Mouse (Mus musculus) stomach, postnatal 0 days (tissue): ENCODE data around the gene Pef1. TPM values are rescaled to one million over a fixed set of nuclear protein-coding genes. Genes with fewer than 3 reads are reported as not detected.
A peak's percentile ranks its signal among the peaks of the same experiment; 100 is the strongest.

Experiments used
- ATAC-seq: fragments of 200-750 bp; cut with Nextera tagmentation; 2 replicates; pipeline ENCODE4 v1.8.0; 2017; ENCODE audit not compliant: low FRiP score, low TSS enrichment
- DNase-seq: peaks from one replicate; pipeline ENCODE4 v3.0.0-alpha.2; 2016; ENCODE audit warnings: low spot score
- H3K27ac ChIP-seq: fragments of 300-500 bp; sonication (generic); replicated peaks from 2 replicates; pipeline ENCODE4 v1.5.1; 2014; ENCODE audit warnings: mild to moderate bottlenecking, control low read depth
- H3K27me3 ChIP-seq: fragments of 300-500 bp; sonication (generic); 2 replicates; pipeline ENCODE4 v1.6.1; 2014; ENCODE audit warnings: low read length; ENCODE audit not compliant: control insufficient read depth, insufficient read depth
- H3K36me3 ChIP-seq: fragments of 300-500 bp; sonication (generic); 2 replicates; pipeline ENCODE4 v1.6.1; 2014; ENCODE audit warnings: low read length, mixed read lengths; ENCODE audit not compliant: control insufficient read depth, insufficient read depth
- H3K4me1 ChIP-seq: fragments of 300-500 bp; sonication (generic); replicated peaks from 2 replicates; pipeline ENCODE4 v1.6.1; 2014; ENCODE audit warnings: antibody characterized with exemption; ENCODE audit not compliant: control insufficient read depth, insufficient read depth
- H3K4me2 ChIP-seq: fragments of 300-500 bp; sonication (generic); replicated peaks from 2 replicates; pipeline ENCODE4 v1.6.1; 2014; ENCODE audit warnings: low read depth, mild to moderate bottlenecking, control low read depth, moderate library complexity
- H3K4me3 ChIP-seq: fragments of 300-500 bp; sonication (generic); 2 replicates; pipeline ENCODE4 v1.5.1; 2014; ENCODE audit warnings: low read depth, low read length, control low read depth
- H3K9ac ChIP-seq: fragments of 300-500 bp; sonication (generic); 2 replicates; pipeline ENCODE4 v1.6.1; 2014; ENCODE audit warnings: mild to moderate bottlenecking, low read length, control low read depth, mixed read lengths
- H3K9me3 ChIP-seq: fragments of 300-500 bp; sonication (generic); 2 replicates; pipeline ENCODE4 v1.6.1; 2016; ENCODE audit warnings: low read length; ENCODE audit not compliant: control insufficient read depth
- CTCF ChIP-seq: IDR thresholded peaks from 2 replicates; pipeline ENCODE4 v1.5.1; 2016; ENCODE audit warnings: antibody characterized with exemption, low read depth, mild to moderate bottlenecking, moderate library complexity
- EP300 ChIP-seq: optimal IDR thresholded peaks from 2 replicates; pipeline ENCODE3; 2016; ENCODE audit warnings: antibody characterized with exemption
- WGBS: fragments of 180-500 bp; shearing (Covaris S2); extraction: QIAGEN DNeasy Blood & Tissue Kit; methylation state at CpG from one replicate; pipeline ENCODE4 v1.1.7; 2014; 5-methylcytosine and 5-hydroxymethylcytosine counted together
- polyA plus RNA-seq: library from polyadenylated mRNA; unstranded; fragments of >200 nt; fragmentation: Nextera tagmentation; extraction: Ambion mirVana; gene quantifications from 2 replicates; pipeline ENCODE4 v1.2.1, GENCODE M21; 2015

The Pef1 gene
- polyA plus RNA-seq, 1 experiment from 2014 or later: 64.7 TPM

DNA sequence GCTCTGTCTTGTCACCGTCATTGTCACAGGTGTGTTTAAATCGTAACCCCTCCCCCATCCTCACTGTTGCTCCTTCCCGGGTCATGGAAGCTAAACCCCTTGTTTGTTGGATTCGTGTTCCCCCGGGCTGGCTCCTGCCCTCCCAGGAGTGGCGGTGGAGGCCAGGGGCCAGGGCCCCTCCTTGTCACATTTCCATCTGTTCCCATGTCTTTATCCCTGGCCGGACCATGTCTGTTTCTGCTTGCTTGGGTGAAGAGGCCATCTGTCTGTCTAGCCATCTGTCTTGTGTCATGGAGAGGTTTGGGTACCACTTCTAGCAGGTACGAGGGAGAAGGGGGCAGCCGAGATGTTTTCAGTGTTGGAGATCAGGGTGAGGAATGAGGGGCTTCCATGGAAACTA, 20.1 kb upstream of the Pef1 start:
- no peak overlapping the region for H3K9ac ChIP-seq
- WGBS: 41% methylated on average over 9 of the region's 9 CpGs
- H3K27ac ChIP-seq: no peak overlapping the region
- no peaks in the 10 kb centered on the region for H3K9me3 ChIP-seq
- ATAC-seq (no peak), DNase-seq (no peak)
- no peaks in the 10 kb centered on the region for H3K36me3 ChIP-seq
- TF ChIP-seq CTCF (no peak), EP300 (no peak)
- H3K4me1 ChIP-seq: no peaks in the 10 kb centered on the region
- H3K27me3 ChIP-seq: no peaks in the 10 kb centered on the region
- H3K4me3 ChIP-seq: no peak overlapping the region
- no peak overlapping the region for H3K4me2 ChIP-seq

- DNase-seq (peak; percentile 31), ATAC-seq (peak; percentile 27; the same call in 1 of the 2 replicates)
- Histone ChIP-seq H3K36me3 (peaks cover 2% of the 10 kb centered on the region; the same call in 1 of the 2 replicates), H3K4me2 (no peak overlapping the region), H3K27ac (no peak overlapping the region), H3K4me1 (no peaks in the 10 kb centered on the region), H3K9me3 (no peaks in the 10 kb centered on the region), H3K9ac (no peak overlapping the region), H3K27me3 (no peaks in the 10 kb centered on the region), H3K4me3 (no peak overlapping the region)
- 38% methylated on average over 7 of the region's 7 CpGs for WGBS
- no peak for TF ChIP-seq CTCF
Observed at GRCm38 (mm10) chr4:130084331-130084945, 17.9 kb upstream of the Pef1 start.

DNA sequence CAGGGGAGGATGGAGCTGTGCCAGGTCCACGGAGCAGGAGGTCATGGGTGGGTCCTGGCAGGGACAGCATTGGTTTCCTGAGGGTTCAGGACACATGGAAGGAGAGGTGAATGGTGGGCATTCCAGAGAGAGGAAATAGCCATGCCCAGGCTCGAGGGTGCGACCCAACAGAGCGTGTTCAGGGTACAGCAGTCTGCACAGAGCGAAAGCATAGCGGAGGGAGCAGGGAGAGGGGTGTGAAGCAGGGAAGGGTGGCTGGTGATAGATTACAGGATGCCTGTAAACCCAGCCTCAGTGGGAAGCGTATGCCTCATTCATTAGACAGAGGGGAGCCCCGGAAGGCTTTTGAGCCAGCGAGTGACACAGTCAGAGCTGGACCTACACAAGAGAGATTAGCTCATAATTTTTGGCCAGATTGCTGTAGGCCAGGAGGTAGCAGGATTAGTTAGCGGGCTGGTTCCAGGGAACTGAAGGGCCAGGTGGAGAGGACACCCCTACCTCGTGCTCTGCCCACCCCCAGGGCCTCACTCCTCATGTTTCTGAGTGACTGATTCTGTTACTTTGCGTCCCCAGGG, 17.0 kb upstream of the Pef1 start:
- DNase-seq (no peak), ATAC-seq (no peak)
- Histone ChIP-seq H3K9ac (no peak overlapping the region), H3K4me2 (no peak overlapping the region), H3K4me1 (no peaks in the 10 kb centered on the region), H3K27ac (no peak overlapping the region), H3K4me3 (no peak overlapping the region), H3K27me3 (no peaks in the 10 kb centered on the region), H3K36me3 (peaks cover 2% of the 10 kb centered on the region; the same call in 1 of the 2 replicates), H3K9me3 (no peaks in the 10 kb centered on the region)
- WGBS: 71% methylated on average over 12 of the region's 12 CpGs
- TF ChIP-seq CTCF: no peak
- TF ChIP-seq EP300: no peak

DNA sequence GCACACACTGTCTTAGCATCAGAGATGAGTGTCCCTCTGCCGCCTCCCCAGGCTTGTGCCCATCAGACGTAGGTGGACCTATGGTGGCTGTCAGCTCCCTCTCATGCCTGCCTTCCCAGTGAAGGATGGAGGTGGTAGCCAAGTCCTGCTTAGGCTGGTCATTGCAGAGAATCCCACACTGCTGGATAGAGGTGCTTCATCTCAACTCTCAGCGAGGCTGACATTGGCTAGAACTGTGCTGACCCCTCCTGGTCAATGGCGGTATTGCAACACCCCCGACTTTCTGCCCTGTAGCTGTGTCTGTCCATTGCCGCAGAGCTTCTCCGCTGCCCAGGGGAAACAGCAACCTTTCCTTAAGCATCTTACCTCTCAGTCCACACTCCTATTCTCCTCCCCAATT, 15.1 kb upstream of the Pef1 start:
- Histone ChIP-seq H3K9ac (no peak overlapping the region), H3K4me2 (no peak overlapping the region), H3K36me3 (peaks cover 2% of the 10 kb centered on the region; the same call in 1 of the 2 replicates), H3K4me3 (no peak overlapping the region), H3K4me1 (no peaks in the 10 kb centered on the region), H3K27ac (no peak overlapping the region), H3K27me3 (no peaks in the 10 kb centered on the region), H3K9me3 (no peaks in the 10 kb centered on the region)
- DNase-seq (peak; percentile 91), ATAC-seq (peak; percentile 52)
- TF ChIP-seq EP300 (no peak), CTCF (peak; percentile 99)
- WGBS: 17% methylated on average over 7 of the region's 7 CpGs

- Histone ChIP-seq H3K4me1 (no peaks in the 10 kb centered on the region), H3K27me3 (no peaks in the 10 kb centered on the region), H3K36me3 (no peaks in the 10 kb centered on the region), H3K4me2 (no peak overlapping the region), H3K9me3 (no peaks in the 10 kb centered on the region), H3K9ac (no peak overlapping the region), H3K4me3 (no peak overlapping the region), H3K27ac (no peak overlapping the region)
- DNase-seq: no peak
- TF ChIP-seq CTCF (no peak), EP300 (no peak)
- no peak for ATAC-seq
- 70% methylated on average over 3 of the region's 3 CpGs for WGBS
Observed at GRCm38 (mm10) chr4:130095137-130095536, 7.2 kb upstream of the Pef1 start.

- H3K36me3 ChIP-seq: no peaks in the 10 kb centered on the region
- H3K9ac ChIP-seq: no peak overlapping the region
- H3K4me2 ChIP-seq: no peak overlapping the region
- H3K27me3 ChIP-seq: no peaks in the 10 kb centered on the region
- DNase-seq (no peak), ATAC-seq (0 out of 2 replicates have a peak, but pooled peaks have one; percentile 9)
- H3K27ac ChIP-seq: peak overlapping the region; percentile 40; the same call in 1 of the 2 replicates
- WGBS: 35% methylated on average over 7 of the region's 8 CpGs
- TF ChIP-seq CTCF: no peak
- TF ChIP-seq EP300: no peak
- peaks cover 6% of the 10 kb centered on the region for H3K4me1 ChIP-seq
- no peak overlapping the region for H3K4me3 ChIP-seq
- no peaks in the 10 kb centered on the region for H3K9me3 ChIP-seq
Observed at GRCm38 (mm10) chr4:130101183-130101582, 1.2 kb upstream of the Pef1 start.
